Mouse (Mus musculus) fat pad, adult 2 months (tissue): ENCODE measurements around the gene Hcn4.

ENCODE experiments used
- DNase-seq: peaks from one replicate; pipeline ENCODE4 v3.0.0-alpha.2; 2011; ENCODE audit warnings: low read depth, low spot score; ENCODE audit errors: extremely low read depth

Gene Hcn4

GRCm38 (mm10) chr9:58823139-58823917, at the start of gene Hcn4:
Gene Hcn4, plus strand, starts transcription at chr9:58823412.
- DNase-seq: no peak

GRCm38 (mm10) chr9:58774761-58775160, 48.5 kb upstream of the Hcn4 start:
- no peak for DNase-seq

GRCm38 (mm10) chr9:58775363-58775762, 47.8 kb upstream of the Hcn4 start:
- DNase-seq: no peak

GRCm38 (mm10) chr9:58789476-58789875, 33.7 kb upstream of the Hcn4 start:
- no peak for DNase-seq

- DNase-seq: no peak
Observed at GRCm38 (mm10) chr9:58798155-58798554, 25.1 kb upstream of the Hcn4 start.

GRCm38 (mm10) chr9:58801441-58801840, 21.8 kb upstream of the Hcn4 start:
- DNase-seq: peak; percentile 85

GRCm38 (mm10) chr9:58802294-58802693, 20.9 kb upstream of the Hcn4 start:
- DNase-seq: no peak

GRCm38 (mm10) chr9:58802802-58803201, 20.4 kb upstream of the Hcn4 start:
- DNase-seq: no peak

- no peak for DNase-seq
Observed at GRCm38 (mm10) chr9:58805601-58806318, 17.5 kb upstream of the Hcn4 start.

- DNase-seq: no peak
Observed at GRCm38 (mm10) chr9:58811171-58811570, 12.0 kb upstream of the Hcn4 start.

- DNase-seq: peak; percentile 23
Observed at GRCm38 (mm10) chr9:58815552-58816260, 7.5 kb upstream of the Hcn4 start.

GRCm38 (mm10) chr9:58816458-58816857, 6.8 kb upstream of the Hcn4 start:
- no peak for DNase-seq

GRCm38 (mm10) chr9:58817676-58818075, 5.5 kb upstream of the Hcn4 start:
- no peak for DNase-seq

- DNase-seq: no peak
Observed at GRCm38 (mm10) chr9:58822431-58823091, 651 bp upstream of the Hcn4 start.

GRCm38 (mm10) chr9:58823918-58824215, 655 bp downstream of the Hcn4 start:
- DNase-seq: no peak

- DNase-seq: no peak
Observed at GRCm38 (mm10) chr9:58829627-58830026, 6.4 kb downstream of the Hcn4 start.

- no peak for DNase-seq
Observed at GRCm38 (mm10) chr9:58832939-58833338, 9.7 kb downstream of the Hcn4 start.

GRCm38 (mm10) chr9:58837174-58837573, 14.0 kb downstream of the Hcn4 start:
- no peak for DNase-seq

- DNase-seq: no peak
Observed at GRCm38 (mm10) chr9:58838504-58838903, 15.3 kb downstream of the Hcn4 start.

GRCm38 (mm10) chr9:58841655-58842054, 18.4 kb downstream of the Hcn4 start:
- DNase-seq: no peak

GRCm38 (mm10) chr9:58844597-58844996, 21.4 kb downstream of the Hcn4 start:
- DNase-seq: no peak
